8 mouse cellular contexts compared by ENCODE assay signal in genomic region chr17:83276000-83276891, GRCm38 (mm10).
A peak's percentile ranks its signal among the peaks of the same experiment; 100 is the strongest.
DNase-seq lines count a peak whose midpoint lies in the region; ATAC-seq and TF ChIP-seq lines count a peak whose summit lies in the region.

No protein-coding gene starts in this region.

- no peaks in the 10 kb centered on the region for H3K36me3 ChIP-seq in hindbrain, embryonic 16.5 days (ENCODE audit: control insufficient read depth, insufficient read depth, low read length)

- peak overlapping the region; percentile 82 for H3K9ac ChIP-seq in hindbrain, embryonic 16.5 days (ENCODE audit: low read depth, low read length)

- no peaks in the 10 kb centered on the region for H3K9me3 ChIP-seq in hindbrain, embryonic 16.5 days (ENCODE audit: control insufficient read depth, low read length)

- peaks cover 20% of the 10 kb centered on the region for H3K4me1 ChIP-seq in hindbrain, embryonic 16.5 days (ENCODE audit: control insufficient read depth, insufficient read depth, low read depth, low read length)

- 7% methylated on average over 37 of the region's 64 CpGs for WGBS in hindbrain, embryonic 16.5 days

- TF ChIP-seq CTCF in Patski (IDR thresholded peaks at IDR 0.05) = no peak

- ATAC-seq in Patski = peak; percentile 90
- ATAC-seq in hindbrain, embryonic 16.5 days = peak; percentile 74
- peak; percentile 46 for ATAC-seq in megakaryocyte, adult 5-6 weeks (ENCODE audit: poor library complexity, severe bottlenecking)

- H3K4me2 ChIP-seq in hindbrain, embryonic 16.5 days (ENCODE audit: low read length) = peak overlapping the region; percentile 93

- in situ Hi-C loops in Patski (cut with MboI; ENCODE audit: low pct_unique_long_range_greater_than_20kb) = loop anchor here (10.0 kb wide), 2 partner anchors 179 to 459 kb away; no protein-coding TSS in a partner anchor

- H3K27ac ChIP-seq in hindbrain, embryonic 16.5 days (ENCODE audit: low read depth, low read length) = peak overlapping the region; percentile 79

- POLR2A ChIA-PET in Patski (lab: Charles Lee) = interaction anchor here (1.5 kb wide), 1 partner anchor 36 kb away, joined by 4 read pairs; no protein-coding TSS in a partner anchor

- H3K4me3 ChIP-seq in hindbrain, embryonic 16.5 days (ENCODE audit: low read length) = peak overlapping the region; percentile 56

- H3K27me3 ChIP-seq in Patski = no peaks in the 10 kb centered on the region
- H3K27me3 ChIP-seq in hindbrain, embryonic 16.5 days (replicated peaks; ENCODE audit: control insufficient read depth, insufficient read depth, low read length) = no peaks in the 10 kb centered on the region; the same call in 1 of the 2 replicates

- no peak for DNase-seq in Patski (ENCODE audit: low read depth, low spot score)
- peak; percentile 29 for DNase-seq in cerebellum, postnatal 36 days
- DNase-seq in gastrocnemius, adult 8-10 months (ENCODE audit: low spot score in 2 of 2) = peak; percentile 58 to 66
- DNase-seq in left cerebral cortex, adult 8-10 months (ENCODE audit: low spot score in 2 of 2) = peak; percentile 41 to 54
- peak; percentile 58 to 74 for DNase-seq in right cerebral cortex, adult 2 months (ENCODE audit: low spot score in 2 of 2)
- peak; percentile 76 for DNase-seq in urinary bladder, postnatal 14 days (ENCODE audit: low spot score)

- CTCF ChIA-PET in Patski (lab: Charles Lee) = interaction anchor here (0.8 to 1.1 kb wide), 2 partner anchors 102 to 231 kb away, joined by 3 to 4 read pairs; no protein-coding TSS in a partner anchor
